In the genomic region with DNA sequence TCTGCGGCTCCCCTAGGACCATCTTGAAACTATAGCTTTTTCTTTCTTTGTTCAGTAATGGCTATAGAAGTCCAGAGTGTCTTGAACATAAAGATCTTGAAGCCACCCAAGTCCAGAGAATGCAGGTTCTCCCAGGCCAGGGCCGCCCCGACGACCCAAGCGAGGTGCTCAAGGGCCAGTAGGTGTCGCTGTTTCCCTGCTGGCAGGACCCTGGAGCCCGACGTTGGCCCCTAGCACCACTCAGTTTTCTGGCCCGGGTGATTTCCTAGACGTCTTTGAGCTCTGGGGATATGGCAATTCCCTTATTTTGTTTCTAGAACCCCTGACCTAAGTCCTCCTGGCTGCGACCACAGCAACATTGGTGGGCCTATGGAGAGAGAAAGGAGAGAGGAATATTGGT, we compare ENCODE assay signal across 9 mouse cellular contexts.
DNase-seq lines count a peak whose midpoint lies in the region; ATAC-seq and TF ChIP-seq lines count a peak whose summit lies in the region.
"Had no signal": no experiment of that assay in that cellular context is flagged by ENCODE, and none has a peak within 500 bp of the region (broad histone marks: within the 10 kb centered on the region; RNA-seq: fewer than 3 reads in every experiment).

No protein-coding gene starts in this region.

- no peak overlapping the region for H3K27ac ChIP-seq in spleen, adult 2 months (ENCODE audit: insufficient read depth, low read length)
- H3K27ac ChIP-seq in embryonic facial prominence, embryonic 15.5 days (replicated peaks): no peak overlapping the region

- peak in 1 of 2 experiments; percentile 43 for DNase-seq in spleen, adult 2 months (ENCODE audit: low read depth in 1 of 2, low spot score in 2 of 2)
- DNase-seq in spleen, adult 12 weeks (ENCODE audit: low spot score): no peak
- DNase-seq in brain, adult 2 months (ENCODE audit: low read depth, low spot score): peak; percentile 95
- DNase-seq in kidney, postnatal 10 days: peak; percentile 77
- peak; percentile 84 for DNase-seq in right cerebral cortex, postnatal 14 days
- no peak for DNase-seq in gastrocnemius, postnatal 10 days

- H3K27me3 ChIP-seq in spleen, adult 2 months (ENCODE audit: control insufficient read depth, insufficient read depth, low read length): peaks cover 39% of the 10 kb centered on the region
- H3K27me3 ChIP-seq in embryonic facial prominence, embryonic 15.5 days: peaks cover 91% of the 10 kb centered on the region

- 0 out of 2 replicates have a peak, but pooled peaks have one; percentile 48 for ATAC-seq in embryonic facial prominence, embryonic 15.5 days (ENCODE audit: insufficient number of reproducible peaks, low FRiP score, low TSS enrichment, low read depth)
- ATAC-seq in megakaryocyte, adult 5-6 weeks (ENCODE audit: poor library complexity, severe bottlenecking): peak; percentile 73

- peak; percentile 63; the same call in 1 of the 2 replicates for TF ChIP-seq CTCF in spleen, adult 2 months (IDR thresholded peaks at IDR 0.05; ENCODE audit: extremely low read depth, insufficient read depth, insufficient read length, insufficient replicate concordance)

- no peak overlapping the region for H3K4me3 ChIP-seq in spleen, adult 2 months (ENCODE audit: extremely low read depth, insufficient read depth, insufficient read length)
- no peak overlapping the region for H3K4me3 ChIP-seq in embryonic facial prominence, embryonic 15.5 days (replicated peaks)
- H3K4me3 ChIP-seq: myocyte had no signal

- no peak overlapping the region for H3K4me2 ChIP-seq in embryonic facial prominence, embryonic 15.5 days (replicated peaks)

- H3K9ac ChIP-seq in embryonic facial prominence, embryonic 15.5 days: no peak overlapping the region

- H3K36me3 ChIP-seq in spleen, adult 2 months (ENCODE audit: control insufficient read depth, insufficient read depth, low read length): no peaks in the 10 kb centered on the region
- no peaks in the 10 kb centered on the region for H3K36me3 ChIP-seq in embryonic facial prominence, embryonic 15.5 days

- H3K9me3 ChIP-seq in embryonic facial prominence, embryonic 15.5 days (replicated peaks): no peaks in the 10 kb centered on the region

- no peak for TF ChIP-seq POLR2A in spleen, adult 2 months (IDR thresholded peaks at IDR 0.05; ENCODE audit: low read depth, low read length)

- 3% methylated on average over 11 of the region's 11 CpGs for WGBS in spleen, adult 2 months
- 2% methylated on average over 11 of the region's 11 CpGs for WGBS in embryonic facial prominence, embryonic 15.5 days

- H3K4me1 ChIP-seq in spleen, adult 2 months (ENCODE audit: control insufficient read depth, insufficient read depth, insufficient read length): peaks cover 3% of the 10 kb centered on the region; the same call in 1 of the 2 replicates
- H3K4me1 ChIP-seq in embryonic facial prominence, embryonic 15.5 days: peaks cover 17% of the 10 kb centered on the region

Comparison
In these comparisons a context has a peak if more than half of its experiments do, and no peak if none do; other contexts are left out.
1. DNase-seq: peak in brain, adult 2 months (single experiment), kidney, postnatal 10 days (single experiment) and right cerebral cortex, postnatal 14 days (single experiment); none in spleen, adult 12 weeks (single experiment) and gastrocnemius, postnatal 10 days (single experiment).